ENCODE assay signal across 9 mouse cellular contexts in genomic region chr11:113487603-113488335, GRCm38 (mm10).
DNase-seq lines count a peak whose midpoint lies in the region; ATAC-seq lines count a peak whose summit lies in the region.
"Had no signal": no experiment of that assay in that cellular context is flagged by ENCODE, and none has a peak within 500 bp of the region (broad histone marks: within the 10 kb centered on the region; RNA-seq: fewer than 3 reads in every experiment).

No protein-coding gene starts in this region.

- H3K4me3 ChIP-seq in heart, embryonic 12.5 days = no peak overlapping the region
- H3K4me3 ChIP-seq in megakaryocyte, embryonic 14.5 days (replicated peaks) = peak overlapping the region; percentile 1
- no peak overlapping the region for H3K4me3 ChIP-seq in forebrain, embryonic 13.5 days
- H3K4me3 ChIP-seq: hindbrain, embryonic 15.5 days had no signal

- WGBS in heart, embryonic 12.5 days = 64% methylated on average over 8 of the region's 8 CpGs
- WGBS in forebrain, embryonic 13.5 days = 83% methylated on average over 8 of the region's 8 CpGs

- DNase-seq in heart, postnatal 4 days = peak; percentile 19
- peak; percentile 53 for DNase-seq in MN1 (ENCODE audit: low spot score)
- DNase-seq in kidney, postnatal 14 days = peak; percentile 35
- no peak for DNase-seq in layer of hippocampus, postnatal 10 days (ENCODE audit: low spot score in 2 of 2)
- no peak for DNase-seq in frontal cortex, postnatal 14 days (ENCODE audit: low spot score in 2 of 2)

- no peak overlapping the region for H3K9ac ChIP-seq in heart, embryonic 12.5 days
- H3K9ac ChIP-seq in forebrain, embryonic 13.5 days = no peak overlapping the region
- H3K9ac ChIP-seq: hindbrain, embryonic 15.5 days had no signal

- no peaks in the 10 kb centered on the region for H3K36me3 ChIP-seq in heart, embryonic 12.5 days
- H3K36me3 ChIP-seq in megakaryocyte, embryonic 14.5 days (replicated peaks; ENCODE audit: low read length) = no peaks in the 10 kb centered on the region
- no peaks in the 10 kb centered on the region for H3K36me3 ChIP-seq in forebrain, embryonic 13.5 days (ENCODE audit: poor library complexity, severe bottlenecking)
- H3K36me3 ChIP-seq: hindbrain, embryonic 15.5 days had no signal

- H3K4me2 ChIP-seq in heart, embryonic 12.5 days = no peak overlapping the region
- no peak overlapping the region for H3K4me2 ChIP-seq in forebrain, embryonic 13.5 days
- H3K4me2 ChIP-seq: hindbrain, embryonic 15.5 days had no signal

- no peak for ATAC-seq in heart, embryonic 12.5 days (ENCODE audit: insufficient number of reproducible peaks, low FRiP score)
- ATAC-seq in forebrain, embryonic 13.5 days = no peak

- H3K27me3 ChIP-seq in heart, embryonic 12.5 days (replicated peaks) = no peaks in the 10 kb centered on the region
- H3K27me3 ChIP-seq in megakaryocyte, embryonic 14.5 days (replicated peaks) = peaks cover 2% of the 10 kb centered on the region
- no peaks in the 10 kb centered on the region for H3K27me3 ChIP-seq in forebrain, embryonic 13.5 days
- H3K27me3 ChIP-seq: hindbrain, embryonic 15.5 days had no signal

- H3K4me1 ChIP-seq in heart, embryonic 12.5 days (replicated peaks) = peaks cover 33% of the 10 kb centered on the region
- peaks cover 69% of the 10 kb centered on the region for H3K4me1 ChIP-seq in megakaryocyte, embryonic 14.5 days
- no peaks in the 10 kb centered on the region for H3K4me1 ChIP-seq in forebrain, embryonic 13.5 days

- no peak overlapping the region for H3K27ac ChIP-seq in heart, embryonic 12.5 days (ENCODE audit: poor library complexity, severe bottlenecking)
- H3K27ac ChIP-seq in forebrain, embryonic 13.5 days = no peak overlapping the region
- H3K27ac ChIP-seq: hindbrain, embryonic 15.5 days had no signal

- H3K9me3 ChIP-seq in heart, embryonic 12.5 days (replicated peaks) = no peaks in the 10 kb centered on the region
- H3K9me3 ChIP-seq in megakaryocyte, embryonic 14.5 days = peaks cover 6% of the 10 kb centered on the region; the same call in 1 of the 2 replicates
- H3K9me3 ChIP-seq in forebrain, embryonic 13.5 days (replicated peaks) = no peaks in the 10 kb centered on the region
- H3K9me3 ChIP-seq: hindbrain, embryonic 15.5 days had no signal

Comparison
In these comparisons a context has a peak if more than half of its experiments do, and no peak if none do; other contexts are left out.
1. DNase-seq: peak in heart, postnatal 4 days (single experiment), MN1 (single experiment) and kidney, postnatal 14 days (single experiment); none in layer of hippocampus, postnatal 10 days (0 of 2) and frontal cortex, postnatal 14 days (0 of 2).